Mouse (Mus musculus): ENCODE data around the gene Olfr525.

Olfr525 gene

DNA sequence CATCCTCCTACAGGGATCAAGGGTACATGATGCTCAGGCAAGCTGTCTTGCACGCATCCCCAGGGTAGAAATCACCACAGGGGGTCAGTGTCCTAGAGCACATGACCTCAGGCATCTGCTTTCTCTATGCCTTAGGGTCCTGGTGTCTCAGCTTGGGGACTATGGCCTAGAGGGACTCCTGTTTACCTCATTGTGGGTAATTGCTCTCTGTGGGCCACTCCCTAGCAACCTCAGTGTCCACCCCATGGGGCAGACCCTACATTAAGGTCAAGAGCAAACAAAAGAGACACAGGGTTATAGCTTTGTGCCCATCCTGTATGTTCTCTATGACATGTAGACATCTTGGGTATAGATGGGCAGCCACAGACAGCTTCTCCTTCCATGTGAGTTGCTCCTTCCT lies at the start of gene Olfr525:
TSS of gene Olfr525 (plus strand) at position 301 of the 400 bp plus-strand sequence.
- 58% methylated on average over 1 of the region's 1 CpGs for WGBS

DNA sequence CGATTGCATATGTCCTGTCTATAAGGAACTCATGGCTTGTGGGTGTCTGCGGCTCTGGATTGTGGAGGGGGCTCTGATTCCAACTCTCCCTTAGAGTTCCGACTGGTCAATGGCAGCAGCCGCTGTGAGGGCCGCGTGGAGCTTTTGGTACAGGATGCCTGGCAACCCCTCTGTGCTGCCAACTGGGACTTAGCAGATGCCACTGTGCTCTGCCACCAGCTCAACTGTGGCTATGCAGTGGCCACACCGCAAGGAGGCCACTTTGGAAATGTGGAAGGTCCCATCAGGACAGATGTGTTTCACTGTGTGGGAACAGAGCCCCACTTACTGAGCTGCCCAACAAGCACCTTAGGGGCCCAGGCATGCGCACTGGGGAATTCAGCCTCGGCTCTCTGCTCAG lies 24.9 kb upstream of the Olfr525 start:
- 91% methylated on average over 9 of the region's 9 CpGs for WGBS

DNA sequence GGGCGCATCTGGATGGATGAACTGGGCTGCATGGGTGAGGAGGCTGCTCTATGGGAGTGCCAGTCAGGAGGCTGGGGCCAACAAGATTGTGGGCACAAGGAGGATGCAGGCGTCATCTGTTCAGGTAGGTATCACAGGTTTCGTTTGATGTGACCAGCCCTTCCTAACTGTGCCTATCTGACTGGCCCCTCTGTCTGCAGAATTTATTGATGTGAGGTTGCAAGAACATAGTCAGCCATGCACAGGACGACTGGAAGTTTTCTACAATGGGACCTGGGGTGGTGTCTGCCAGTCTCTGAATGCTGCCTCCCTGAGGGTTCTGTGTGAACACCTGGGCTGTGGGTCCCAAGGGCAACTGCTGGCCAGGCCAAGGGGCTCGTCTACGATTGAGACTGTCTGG lies 23.8 kb upstream of the Olfr525 start:
- WGBS: 79% methylated on average over 6 of the region's 6 CpGs

DNA sequence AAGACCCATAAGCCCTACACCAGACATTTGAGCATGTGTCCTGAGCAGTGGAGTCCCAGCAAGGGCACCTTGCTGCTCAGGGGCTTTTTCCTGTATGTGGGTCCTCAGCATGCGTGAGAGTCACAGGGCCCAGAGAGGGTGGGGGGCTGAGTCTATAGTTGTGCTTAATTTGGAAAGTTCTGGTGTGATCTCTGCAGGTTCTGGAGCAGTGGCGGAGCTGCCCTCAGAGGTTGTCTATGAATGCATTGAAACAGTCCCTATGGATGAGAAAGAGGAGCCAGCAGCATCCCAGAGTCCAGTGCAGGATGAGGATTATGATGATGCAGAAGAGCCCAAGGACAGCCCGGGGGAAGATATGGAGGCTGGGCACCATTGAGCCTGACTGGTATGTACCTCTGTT lies 21.2 kb upstream of the Olfr525 start:
- WGBS: 87% methylated on average over 3 of the region's 3 CpGs

DNA sequence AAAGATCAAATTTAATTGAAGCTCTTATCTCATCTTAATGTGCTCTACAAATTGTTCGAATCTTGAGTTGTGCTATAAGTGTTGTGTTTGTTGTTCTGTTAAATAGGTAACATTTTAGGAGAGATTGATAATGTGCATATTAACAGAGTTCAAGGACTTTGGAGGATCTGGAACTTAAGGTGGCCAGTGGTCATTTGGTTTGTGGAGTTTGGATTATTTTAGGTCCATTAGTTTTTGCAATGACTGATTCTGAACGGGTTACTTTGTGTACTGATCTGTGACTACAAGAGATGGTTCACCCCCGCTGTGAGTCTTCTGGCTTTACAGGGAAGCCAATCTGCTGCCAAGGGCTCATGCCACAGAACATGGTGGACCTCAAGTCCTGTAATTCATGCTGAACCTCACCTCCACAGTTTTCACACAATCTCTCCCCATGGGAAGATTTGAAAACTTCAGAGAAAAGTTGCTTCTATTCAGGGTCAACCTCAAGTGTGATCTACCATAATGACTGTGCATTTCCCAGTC lies 735 bp upstream of the Olfr525 start:
- 88% methylated on average over 3 of the region's 3 CpGs for WGBS

DNA sequence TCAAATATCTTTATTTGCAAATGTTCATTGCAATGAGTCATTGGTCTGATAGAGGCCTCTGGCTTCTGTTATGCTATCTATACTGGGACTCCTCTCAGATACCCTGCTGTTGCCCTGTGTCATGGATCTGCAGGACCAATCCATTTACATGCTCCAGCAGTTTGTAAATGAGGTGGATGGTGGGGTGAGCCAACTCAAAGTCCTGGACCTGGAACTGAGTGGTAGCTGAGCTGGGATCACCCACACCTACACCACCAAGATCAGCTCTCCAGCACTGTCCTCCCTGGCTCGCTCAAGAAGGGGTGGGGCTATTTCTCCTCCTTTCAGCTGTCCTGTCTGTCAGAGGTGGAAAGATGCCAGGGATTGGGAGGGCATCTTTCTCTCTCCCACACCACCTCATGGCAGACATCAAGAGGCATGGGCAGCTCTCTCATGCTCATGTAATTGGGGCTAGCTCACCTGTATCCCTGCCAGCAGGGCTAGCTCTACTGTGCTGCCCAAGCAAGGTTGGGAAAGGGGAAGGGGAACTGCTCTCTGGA lies 9.2 kb downstream of the Olfr525 start:
- WGBS: 56% methylated on average over 1 of the region's 1 CpGs

DNA sequence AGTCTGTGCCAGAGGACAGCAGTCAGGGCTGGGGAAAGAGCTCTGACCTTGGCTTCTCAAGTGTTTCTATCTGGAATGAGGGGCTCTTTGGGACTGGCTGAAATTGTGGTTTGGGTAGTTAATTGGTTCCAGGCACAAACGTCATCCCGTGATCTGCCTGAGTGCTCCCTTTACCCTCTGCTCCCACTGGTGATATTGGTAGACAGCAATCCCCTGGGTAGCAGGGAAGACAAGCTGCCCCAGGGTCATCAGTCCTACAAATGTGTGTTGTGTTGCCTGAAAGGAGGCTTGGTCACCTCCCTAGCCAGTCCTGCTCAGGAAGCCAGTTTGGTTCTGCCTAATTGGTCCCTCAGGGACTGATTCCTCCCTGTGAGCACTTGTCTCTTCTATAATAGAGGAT lies 13.1 kb downstream of the Olfr525 start, which contains the start of gene Olfr527:
TSS of gene Olfr527 (plus strand) at position 301 of the 400 bp plus-strand sequence.
- WGBS: 91% methylated on average over 2 of the region's 2 CpGs

DNA sequence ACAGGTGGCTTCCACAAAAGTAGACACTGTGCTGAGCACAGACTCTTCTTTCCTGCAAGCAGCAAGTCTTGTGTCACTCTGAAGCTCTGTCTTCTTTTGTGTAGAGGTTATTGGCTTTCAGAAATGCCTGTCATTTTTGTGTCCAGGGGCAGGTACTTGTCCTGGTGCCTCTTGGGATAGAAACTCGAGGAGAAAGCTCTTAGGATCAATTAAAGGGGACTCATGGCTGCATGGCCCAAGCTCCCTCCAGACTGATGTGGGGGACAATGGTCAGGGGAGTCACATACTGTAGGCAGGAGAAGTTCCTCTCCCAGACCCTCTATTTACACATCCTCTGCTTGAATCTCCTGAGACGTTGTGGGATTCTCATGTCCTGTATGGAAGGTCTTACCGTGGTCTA lies 40.9 kb downstream of the Olfr525 start, which contains the start of gene Olfr60:
TSS of gene Olfr60 (minus strand) at position 101 of the 400 bp plus-strand sequence.
- 76% methylated on average over 3 of the region's 3 CpGs for WGBS

DNA sequence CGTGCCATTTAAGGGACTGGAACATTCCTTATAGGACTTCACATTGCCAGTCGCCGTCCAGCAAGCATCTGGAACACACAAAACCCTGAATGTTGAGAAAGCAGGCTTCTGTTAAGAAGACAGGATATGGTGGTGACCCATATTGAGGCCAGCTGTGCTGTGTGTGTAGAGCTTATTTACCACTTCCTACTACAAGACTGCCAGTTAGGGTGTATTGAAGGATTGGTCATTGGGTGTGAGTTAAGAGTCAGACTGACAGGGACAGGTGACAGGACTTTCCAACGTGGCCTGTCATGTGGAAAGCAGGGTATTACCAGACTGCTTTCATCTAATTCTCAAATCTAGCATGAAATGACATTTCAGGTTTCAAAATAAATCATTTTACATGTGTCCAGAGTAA lies 53.6 kb downstream of the Olfr525 start:
- WGBS: 84% methylated on average over 4 of the region's 4 CpGs

DNA sequence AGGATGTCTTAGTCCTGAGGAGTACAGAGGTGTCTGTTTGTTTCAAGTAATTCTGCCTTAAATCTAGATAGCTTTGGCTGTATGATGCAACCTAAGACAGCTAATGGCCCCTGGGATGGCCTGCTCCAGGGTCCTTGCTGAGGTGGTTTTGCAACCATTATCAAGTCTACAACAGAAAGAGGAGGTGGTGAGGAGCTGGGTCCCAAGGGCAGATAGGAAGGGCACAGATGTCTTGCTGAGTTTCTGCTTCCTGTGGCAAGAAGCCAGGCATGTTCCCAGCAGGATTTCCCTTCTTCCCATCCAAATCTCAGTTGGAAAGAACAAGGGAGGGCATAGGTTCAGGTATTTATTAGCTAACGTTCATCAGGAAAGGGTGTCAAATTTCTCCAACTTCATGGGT lies 55.6 kb downstream of the Olfr525 start, which contains the start of gene Olfr530:
TSS of gene Olfr530 (minus strand) at position 101 of the 400 bp plus-strand sequence.
- 58% methylated on average over 1 of the region's 1 CpGs for WGBS

DNA sequence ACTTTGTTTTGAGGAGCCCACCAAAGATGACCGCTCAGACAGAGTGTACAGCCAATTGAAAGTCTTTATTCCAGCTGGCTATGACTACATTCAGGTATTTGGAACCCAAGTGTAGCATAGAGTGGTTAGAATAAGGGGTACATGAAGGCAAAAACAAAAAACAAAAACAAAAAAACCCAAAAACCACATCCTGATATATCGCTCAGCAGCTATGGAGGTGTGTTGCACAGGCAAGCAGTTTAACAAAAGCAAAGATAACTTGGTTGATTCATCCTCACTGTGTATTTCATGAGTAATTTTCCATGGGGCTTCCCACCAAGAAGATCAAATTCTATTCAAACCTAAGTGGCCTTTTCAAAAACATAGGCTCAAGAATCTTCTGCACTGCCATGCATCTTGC lies 56.3 kb downstream of the Olfr525 start:
- WGBS: 94% methylated on average over 2 of the region's 2 CpGs

Measured in cerebral cortex, adult 2 months (tissue).